Mouse (Mus musculus) embryonic facial prominence, embryonic 14.5 days (tissue): ENCODE measurements around the gene Ttc21b. TPM values are rescaled to one million over a fixed set of nuclear protein-coding genes. Genes with fewer than 3 reads are reported as not detected.

Experiments
- ATAC-seq: fragments of 200-750 bp; cut with Nextera tagmentation; 2 replicates; pipeline ENCODE4 v1.8.0; 2017; ENCODE audit warnings: low read depth, moderate number of reproducible peaks, moderate TSS enrichment
- DNase-seq: peaks from one replicate; pipeline ENCODE4 v3.0.0-alpha.2; 2015; ENCODE audit warnings: low spot score
- H3K27ac ChIP-seq: fragments of 300-500 bp; sonication (generic); replicated peaks from 2 replicates; pipeline ENCODE4 v1.5.1; 2014; ENCODE audit warnings: low read depth, mild to moderate bottlenecking, low read length, moderate library complexity
- H3K27me3 ChIP-seq: fragments of 300-500 bp; sonication (generic); replicated peaks from 2 replicates; pipeline ENCODE4 v1.6.1; 2014; ENCODE audit warnings: low read length; ENCODE audit not compliant: control insufficient read depth, insufficient read depth
- H3K36me3 ChIP-seq: fragments of 300-500 bp; sonication (generic); 2 replicates; pipeline ENCODE4 v1.6.1; 2014; ENCODE audit warnings: low read length, mixed read lengths; ENCODE audit not compliant: control insufficient read depth, insufficient read depth
- H3K4me1 ChIP-seq: fragments of 300-500 bp; sonication (generic); 2 replicates; pipeline ENCODE4 v1.6.1; 2014; ENCODE audit warnings: antibody characterized with exemption, low read length; ENCODE audit not compliant: control insufficient read depth, insufficient read depth
- H3K4me2 ChIP-seq: fragments of 300-500 bp; sonication (generic); 2 replicates; pipeline ENCODE4 v1.6.1; 2014; ENCODE audit warnings: low read depth, mild to moderate bottlenecking, low read length, moderate library complexity, mixed read lengths
- H3K4me3 ChIP-seq: fragments of 300-500 bp; sonication (generic); 2 replicates; pipeline ENCODE4 v1.5.1; 2014; ENCODE audit warnings: low read depth, mild to moderate bottlenecking, low read length
- H3K9ac ChIP-seq: fragments of 300-500 bp; sonication (generic); 2 replicates; pipeline ENCODE4 v1.6.1; 2014; ENCODE audit warnings: low read depth, mild to moderate bottlenecking, low read length, moderate library complexity, mixed read lengths
- H3K9me3 ChIP-seq: fragments of 300-500 bp; sonication (generic); 2 replicates; pipeline ENCODE4 v1.6.1; 2016; ENCODE audit warnings: low read length; ENCODE audit not compliant: control insufficient read depth
- WGBS: fragments of 180-500 bp; shearing (Covaris S2); extraction: QIAGEN DNeasy Blood & Tissue Kit; methylation state at CpG from one replicate; pipeline ENCODE4 v1.1.7; 2014; 5-methylcytosine and 5-hydroxymethylcytosine counted together
- polyA plus RNA-seq: library from polyadenylated mRNA; unstranded; fragments of >200 nt; fragmentation: Nextera tagmentation; extraction: Ambion mirVana; gene quantifications from 2 replicates; pipeline ENCODE4 v1.2.1, GENCODE M21; 2014

The Ttc21b gene
- polyA plus RNA-seq, 1 experiment from 2014 or later, result 11.7 TPM

- H3K9me3 ChIP-seq, result no peaks in the 10 kb centered on the region
- no peak overlapping the region for H3K9ac ChIP-seq
- no peaks in the 10 kb centered on the region for H3K27me3 ChIP-seq
- ATAC-seq (no peak), DNase-seq (no peak)
- H3K4me1 ChIP-seq, result no peaks in the 10 kb centered on the region
- H3K27ac ChIP-seq, result no peak overlapping the region
- no peak overlapping the region for H3K4me2 ChIP-seq
- no peaks in the 10 kb centered on the region for H3K36me3 ChIP-seq
- H3K4me3 ChIP-seq, result no peak overlapping the region
- 69% methylated on average over 2 of the region's 2 CpGs for WGBS
These were observed 105.0 kb downstream of the Ttc21b start for GRCm38 (mm10) chr2:66151436-66151835.

- ATAC-seq, result no peak
- Histone ChIP-seq H3K9me3 (no peaks in the 10 kb centered on the region), H3K4me2 (no peak overlapping the region), H3K27me3 (no peaks in the 10 kb centered on the region), H3K36me3 (no peaks in the 10 kb centered on the region), H3K4me3 (no peak overlapping the region), H3K27ac (no peak overlapping the region), H3K4me1 (no peaks in the 10 kb centered on the region), H3K9ac (no peak overlapping the region)
- 25% methylated on average over 3 of the region's 3 CpGs for WGBS
- no peak for DNase-seq
These were observed 105.9 kb downstream of the Ttc21b start for GRCm38 (mm10) chr2:66150531-66150930.

DNA sequence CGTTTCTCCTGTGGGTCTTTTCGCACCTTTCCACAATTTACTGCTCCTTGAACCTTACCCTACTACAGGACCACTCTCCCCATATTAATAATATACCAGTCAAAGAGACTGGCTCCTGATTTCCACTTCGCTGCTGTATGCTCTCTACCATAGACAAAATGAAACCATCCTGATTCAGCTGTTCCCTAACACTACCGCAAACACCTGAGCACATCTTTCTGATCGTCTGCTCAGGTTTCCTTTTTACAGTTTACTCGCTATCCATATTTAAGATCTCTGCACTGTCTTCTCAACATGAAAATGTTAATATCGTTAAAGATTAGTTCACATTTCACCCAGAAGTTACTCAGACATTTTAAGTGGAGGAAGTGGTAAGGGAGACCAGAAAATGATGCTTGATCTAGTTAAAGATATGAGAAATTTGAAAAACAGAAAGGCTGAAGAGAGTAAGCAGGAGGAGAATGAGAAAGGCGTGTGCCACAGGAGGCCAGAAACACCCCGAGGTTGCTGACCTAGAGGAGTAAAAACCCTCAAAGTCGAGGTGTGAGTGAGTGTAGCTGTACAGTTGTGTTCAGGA, 107.7 kb downstream of the Ttc21b start:
- WGBS, result 77% methylated on average over 10 of the region's 10 CpGs
- DNase-seq (no peak), ATAC-seq (no peak)
- H3K27ac ChIP-seq, result no peak overlapping the region
- H3K4me3 ChIP-seq, result no peak overlapping the region
- H3K9ac ChIP-seq, result no peak overlapping the region
- H3K9me3 ChIP-seq, result no peaks in the 10 kb centered on the region
- no peaks in the 10 kb centered on the region for H3K36me3 ChIP-seq
- no peaks in the 10 kb centered on the region for H3K4me1 ChIP-seq
- H3K27me3 ChIP-seq, result no peaks in the 10 kb centered on the region
- no peak overlapping the region for H3K4me2 ChIP-seq

GRCm38 (mm10) chr2:66146473-66146872, 109.9 kb downstream of the Ttc21b start:
- H3K36me3 ChIP-seq, result no peaks in the 10 kb centered on the region
- H3K27me3 ChIP-seq, result no peaks in the 10 kb centered on the region
- ATAC-seq (0 out of 2 replicates have a peak, but pooled peaks have one; percentile 26), DNase-seq (peak; percentile 71)
- no peak overlapping the region for H3K27ac ChIP-seq
- no peak overlapping the region for H3K4me2 ChIP-seq
- 44% methylated on average over 4 of the region's 4 CpGs for WGBS
- no peak overlapping the region for H3K4me3 ChIP-seq
- H3K4me1 ChIP-seq, result no peaks in the 10 kb centered on the region
- no peak overlapping the region for H3K9ac ChIP-seq
- H3K9me3 ChIP-seq, result no peaks in the 10 kb centered on the region

- H3K4me1 ChIP-seq, result no peaks in the 10 kb centered on the region
- no peak overlapping the region for H3K4me3 ChIP-seq
- no peaks in the 10 kb centered on the region for H3K36me3 ChIP-seq
- H3K9me3 ChIP-seq, result no peaks in the 10 kb centered on the region
- WGBS, result 37% methylated on average over 5 of the region's 5 CpGs
- no peaks in the 10 kb centered on the region for H3K27me3 ChIP-seq
- ATAC-seq, result no peak
- H3K27ac ChIP-seq, result no peak overlapping the region
- H3K9ac ChIP-seq, result no peak overlapping the region
- H3K4me2 ChIP-seq, result no peak overlapping the region
- DNase-seq, result no peak
These were observed 111.6 kb downstream of the Ttc21b start for GRCm38 (mm10) chr2:66144770-66145169.

DNA sequence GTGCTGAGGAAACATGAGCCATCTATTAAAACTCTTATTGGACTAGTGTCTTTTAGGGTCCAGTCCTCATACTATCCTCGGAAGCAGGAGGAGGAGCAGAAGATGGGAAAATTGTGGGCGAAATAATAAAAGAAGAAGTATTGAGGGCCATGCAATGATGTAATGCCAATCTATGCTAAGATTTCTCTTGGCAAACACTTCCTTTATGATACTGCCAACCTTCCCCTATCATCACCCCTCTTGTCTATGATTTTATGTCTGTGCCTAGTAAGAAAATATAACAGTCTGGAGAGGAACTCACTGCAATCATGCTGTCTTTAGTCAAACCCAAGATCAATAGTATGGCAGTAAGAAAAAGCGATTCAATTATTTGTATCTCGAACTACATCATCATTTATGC, 113.1 kb downstream of the Ttc21b start:
- no peak overlapping the region for H3K4me3 ChIP-seq
- H3K27ac ChIP-seq, result no peak overlapping the region
- H3K36me3 ChIP-seq, result no peaks in the 10 kb centered on the region
- no peak for ATAC-seq
- no peak overlapping the region for H3K4me2 ChIP-seq
- no peaks in the 10 kb centered on the region for H3K9me3 ChIP-seq
- H3K4me1 ChIP-seq, result no peaks in the 10 kb centered on the region
- H3K27me3 ChIP-seq, result no peaks in the 10 kb centered on the region
- WGBS, result 86% methylated on average over 4 of the region's 4 CpGs
- H3K9ac ChIP-seq, result no peak overlapping the region
- DNase-seq, result no peak

GRCm38 (mm10) chr2:66142711-66143110, 113.7 kb downstream of the Ttc21b start:
- Histone ChIP-seq H3K4me3 (no peak overlapping the region), H3K27ac (no peak overlapping the region), H3K9ac (no peak overlapping the region), H3K27me3 (no peaks in the 10 kb centered on the region), H3K36me3 (no peaks in the 10 kb centered on the region), H3K9me3 (no peaks in the 10 kb centered on the region), H3K4me1 (no peaks in the 10 kb centered on the region), H3K4me2 (no peak overlapping the region)
- ATAC-seq (no peak), DNase-seq (no peak)
- WGBS, result 81% methylated on average over 2 of the region's 2 CpGs

- Histone ChIP-seq H3K27me3 (no peaks in the 10 kb centered on the region), H3K9me3 (no peaks in the 10 kb centered on the region), H3K4me2 (no peak overlapping the region), H3K27ac (no peak overlapping the region), H3K9ac (no peak overlapping the region), H3K36me3 (no peaks in the 10 kb centered on the region), H3K4me1 (no peaks in the 10 kb centered on the region), H3K4me3 (no peak overlapping the region)
- WGBS, result 94% methylated on average over 2 of the region's 2 CpGs
- no peak for ATAC-seq
- no peak for DNase-seq
These were observed 114.1 kb downstream of the Ttc21b start for GRCm38 (mm10) chr2:66142268-66142667.

DNA sequence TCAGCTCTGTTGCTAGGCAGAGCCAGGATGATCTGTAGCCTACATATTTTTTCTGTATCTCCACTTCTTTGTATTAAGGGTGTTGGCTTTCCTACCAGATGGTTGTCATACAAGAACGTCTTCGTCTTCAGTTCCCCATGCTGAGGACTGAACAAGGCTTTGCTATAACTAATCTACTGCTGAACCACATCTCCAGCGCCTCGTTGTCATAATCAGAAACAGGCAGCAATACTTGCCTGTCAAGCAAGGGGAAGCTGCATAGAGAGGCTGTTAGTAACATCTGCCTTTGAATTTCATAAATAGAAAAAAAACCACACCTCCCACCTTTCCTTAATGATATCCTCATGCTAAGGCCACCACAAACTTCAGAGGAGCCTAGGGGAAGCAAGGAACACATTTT, 116.2 kb downstream of the Ttc21b start:
- 27% methylated on average over 4 of the region's 4 CpGs for WGBS
- H3K4me2 ChIP-seq, result no peak overlapping the region
- ATAC-seq (0 out of 2 replicates have a peak, but pooled peaks have one; percentile 33), DNase-seq (peak; percentile 65)
- H3K27me3 ChIP-seq, result no peaks in the 10 kb centered on the region
- no peak overlapping the region for H3K27ac ChIP-seq
- no peaks in the 10 kb centered on the region for H3K4me1 ChIP-seq
- H3K9ac ChIP-seq, result no peak overlapping the region
- no peak overlapping the region for H3K4me3 ChIP-seq
- H3K9me3 ChIP-seq, result no peaks in the 10 kb centered on the region
- no peaks in the 10 kb centered on the region for H3K36me3 ChIP-seq
